Mouse (Mus musculus) stomach, postnatal 0 days (tissue): Measurements from ENCODE around the gene Cenpp. TPM values are rescaled to one million over a fixed set of nuclear protein-coding genes. Genes with fewer than 3 reads are reported as not detected.
A peak's percentile ranks its signal among the peaks of the same experiment; 100 is the strongest.

ENCODE experiments used
- ATAC-seq: fragments of 200-750 bp; cut with Nextera tagmentation; 2 replicates; pipeline ENCODE4 v1.8.0; 2017; ENCODE audit not compliant: low FRiP score, low TSS enrichment
- DNase-seq: peaks from one replicate; pipeline ENCODE4 v3.0.0-alpha.2; 2016; ENCODE audit warnings: low spot score
- H3K27ac ChIP-seq: fragments of 300-500 bp; sonication (generic); replicated peaks from 2 replicates; pipeline ENCODE4 v1.5.1; 2014; ENCODE audit warnings: mild to moderate bottlenecking, control low read depth
- H3K27me3 ChIP-seq: fragments of 300-500 bp; sonication (generic); 2 replicates; pipeline ENCODE4 v1.6.1; 2014; ENCODE audit warnings: low read length; ENCODE audit not compliant: control insufficient read depth, insufficient read depth
- H3K36me3 ChIP-seq: fragments of 300-500 bp; sonication (generic); 2 replicates; pipeline ENCODE4 v1.6.1; 2014; ENCODE audit warnings: low read length, mixed read lengths; ENCODE audit not compliant: control insufficient read depth, insufficient read depth
- H3K4me1 ChIP-seq: fragments of 300-500 bp; sonication (generic); replicated peaks from 2 replicates; pipeline ENCODE4 v1.6.1; 2014; ENCODE audit warnings: antibody characterized with exemption; ENCODE audit not compliant: control insufficient read depth, insufficient read depth
- H3K4me2 ChIP-seq: fragments of 300-500 bp; sonication (generic); replicated peaks from 2 replicates; pipeline ENCODE4 v1.6.1; 2014; ENCODE audit warnings: low read depth, mild to moderate bottlenecking, control low read depth, moderate library complexity
- H3K4me3 ChIP-seq: fragments of 300-500 bp; sonication (generic); 2 replicates; pipeline ENCODE4 v1.5.1; 2014; ENCODE audit warnings: low read depth, low read length, control low read depth
- H3K9ac ChIP-seq: fragments of 300-500 bp; sonication (generic); 2 replicates; pipeline ENCODE4 v1.6.1; 2014; ENCODE audit warnings: mild to moderate bottlenecking, low read length, control low read depth, mixed read lengths
- H3K9me3 ChIP-seq: fragments of 300-500 bp; sonication (generic); 2 replicates; pipeline ENCODE4 v1.6.1; 2016; ENCODE audit warnings: low read length; ENCODE audit not compliant: control insufficient read depth
- CTCF ChIP-seq: IDR thresholded peaks from 2 replicates; pipeline ENCODE4 v1.5.1; 2016; ENCODE audit warnings: antibody characterized with exemption, low read depth, mild to moderate bottlenecking, moderate library complexity
- EP300 ChIP-seq: optimal IDR thresholded peaks from 2 replicates; pipeline ENCODE3; 2016; ENCODE audit warnings: antibody characterized with exemption
- WGBS: fragments of 180-500 bp; shearing (Covaris S2); extraction: QIAGEN DNeasy Blood & Tissue Kit; methylation state at CpG from one replicate; pipeline ENCODE4 v1.1.7; 2014; 5-methylcytosine and 5-hydroxymethylcytosine counted together
- polyA plus RNA-seq: library from polyadenylated mRNA; unstranded; fragments of >200 nt; fragmentation: Nextera tagmentation; extraction: Ambion mirVana; gene quantifications from 2 replicates; pipeline ENCODE4 v1.2.1, GENCODE M21; 2015

Cenpp gene
- polyA plus RNA-seq, 1 experiment from 2014 or later = 12.6 TPM

DNA sequence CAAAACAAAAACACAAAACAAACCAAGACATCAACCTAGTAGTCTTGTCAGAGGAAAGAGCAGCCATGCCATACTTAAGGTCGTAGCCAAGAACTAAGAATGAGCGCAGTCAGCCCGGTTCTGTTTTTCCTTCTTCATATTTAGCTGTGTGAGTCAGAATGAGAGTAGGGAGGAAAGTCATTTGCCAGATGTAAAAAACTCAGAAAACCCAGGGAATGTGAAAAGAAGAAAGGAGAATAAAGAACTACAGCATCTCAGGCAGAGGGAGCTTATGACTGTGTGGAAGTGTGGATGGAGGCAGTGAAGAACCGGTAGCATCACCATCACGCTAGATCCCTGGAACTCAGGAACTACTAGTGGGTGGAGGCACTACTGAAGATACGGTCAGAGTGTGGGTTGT is 66.5 kb downstream of the Cenpp start:
- Histone ChIP-seq H3K27ac (no peak overlapping the region), H3K4me3 (no peak overlapping the region), H3K4me1 (no peaks in the 10 kb centered on the region), H3K27me3 (no peaks in the 10 kb centered on the region), H3K4me2 (no peak overlapping the region), H3K9me3 (no peaks in the 10 kb centered on the region), H3K36me3 (no peaks in the 10 kb centered on the region), H3K9ac (no peak overlapping the region)
- DNase-seq = no peak
- TF ChIP-seq EP300 (no peak), CTCF (no peak)
- WGBS = 78% methylated on average over 6 of the region's 6 CpGs
- no peak for ATAC-seq

DNA sequence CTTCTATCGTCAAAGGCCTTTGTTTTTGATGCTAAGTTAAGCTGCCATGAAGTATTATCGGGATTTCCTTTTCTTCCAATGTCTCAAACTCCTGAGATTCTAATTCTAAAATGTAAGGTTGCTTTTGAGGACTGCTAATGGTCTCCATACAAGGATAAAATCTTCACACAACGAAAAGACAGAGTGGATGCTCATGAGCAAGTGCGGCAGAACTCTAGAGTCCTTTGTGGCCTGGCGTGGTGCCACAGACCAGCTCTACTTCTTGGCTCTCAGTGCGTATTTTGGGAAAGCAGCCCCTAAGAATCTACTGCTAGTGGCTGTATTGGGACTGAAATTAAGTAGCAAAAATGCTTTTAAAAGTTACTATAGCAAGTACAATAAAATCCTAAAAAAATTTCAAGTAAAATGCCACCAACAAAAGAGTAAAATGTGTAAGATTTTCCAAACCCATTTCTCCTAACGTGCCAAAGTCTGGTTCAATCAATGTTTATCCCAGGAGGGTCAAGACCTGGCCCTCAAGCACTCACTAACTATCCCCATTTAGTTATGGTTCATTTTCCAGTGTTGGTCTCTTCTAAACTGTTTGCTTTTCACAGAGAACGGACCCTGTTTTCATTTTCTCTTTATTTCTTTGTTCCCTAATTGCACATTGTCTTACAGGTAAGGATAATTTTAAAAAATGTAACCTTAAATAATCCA is 68.1 kb downstream of the Cenpp start:
- WGBS = 53% methylated on average over 8 of the region's 8 CpGs
- Histone ChIP-seq H3K9ac (no peak overlapping the region), H3K4me2 (no peak overlapping the region), H3K9me3 (no peaks in the 10 kb centered on the region), H3K4me1 (no peaks in the 10 kb centered on the region), H3K27ac (peak overlapping the region; percentile 65), H3K36me3 (no peaks in the 10 kb centered on the region), H3K4me3 (no peak overlapping the region), H3K27me3 (no peaks in the 10 kb centered on the region)
- ATAC-seq (no peak), DNase-seq (no peak)
- TF ChIP-seq EP300 (no peak), CTCF (no peak)

DNA sequence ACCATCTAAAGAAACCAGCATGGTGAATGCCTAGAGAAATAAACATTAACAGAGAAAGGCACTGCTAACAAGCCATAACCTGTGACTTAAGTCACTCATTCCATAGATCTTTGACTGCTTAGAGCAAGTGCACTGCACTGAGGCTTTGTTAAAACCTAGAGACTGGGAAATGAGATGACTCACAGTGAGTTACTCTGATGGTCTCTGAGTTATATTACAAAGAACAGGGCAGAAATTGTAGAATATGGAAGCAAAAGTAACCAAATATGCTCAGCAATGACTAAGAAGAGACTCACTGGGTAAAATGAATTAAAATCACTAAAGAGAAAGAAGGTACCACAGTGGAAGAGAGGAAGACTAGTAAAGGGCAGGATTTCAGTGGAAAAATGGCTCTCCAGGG is 68.7 kb downstream of the Cenpp start:
- no peaks in the 10 kb centered on the region for H3K4me1 ChIP-seq
- no peaks in the 10 kb centered on the region for H3K36me3 ChIP-seq
- no peaks in the 10 kb centered on the region for H3K27me3 ChIP-seq
- no peaks in the 10 kb centered on the region for H3K9me3 ChIP-seq
- no peak overlapping the region for H3K4me2 ChIP-seq
- TF ChIP-seq CTCF (no peak), EP300 (no peak)
- no peak overlapping the region for H3K9ac ChIP-seq
- peak overlapping the region; percentile 65 for H3K27ac ChIP-seq
- no peak for ATAC-seq
- no peak overlapping the region for H3K4me3 ChIP-seq
- DNase-seq = no peak

DNA sequence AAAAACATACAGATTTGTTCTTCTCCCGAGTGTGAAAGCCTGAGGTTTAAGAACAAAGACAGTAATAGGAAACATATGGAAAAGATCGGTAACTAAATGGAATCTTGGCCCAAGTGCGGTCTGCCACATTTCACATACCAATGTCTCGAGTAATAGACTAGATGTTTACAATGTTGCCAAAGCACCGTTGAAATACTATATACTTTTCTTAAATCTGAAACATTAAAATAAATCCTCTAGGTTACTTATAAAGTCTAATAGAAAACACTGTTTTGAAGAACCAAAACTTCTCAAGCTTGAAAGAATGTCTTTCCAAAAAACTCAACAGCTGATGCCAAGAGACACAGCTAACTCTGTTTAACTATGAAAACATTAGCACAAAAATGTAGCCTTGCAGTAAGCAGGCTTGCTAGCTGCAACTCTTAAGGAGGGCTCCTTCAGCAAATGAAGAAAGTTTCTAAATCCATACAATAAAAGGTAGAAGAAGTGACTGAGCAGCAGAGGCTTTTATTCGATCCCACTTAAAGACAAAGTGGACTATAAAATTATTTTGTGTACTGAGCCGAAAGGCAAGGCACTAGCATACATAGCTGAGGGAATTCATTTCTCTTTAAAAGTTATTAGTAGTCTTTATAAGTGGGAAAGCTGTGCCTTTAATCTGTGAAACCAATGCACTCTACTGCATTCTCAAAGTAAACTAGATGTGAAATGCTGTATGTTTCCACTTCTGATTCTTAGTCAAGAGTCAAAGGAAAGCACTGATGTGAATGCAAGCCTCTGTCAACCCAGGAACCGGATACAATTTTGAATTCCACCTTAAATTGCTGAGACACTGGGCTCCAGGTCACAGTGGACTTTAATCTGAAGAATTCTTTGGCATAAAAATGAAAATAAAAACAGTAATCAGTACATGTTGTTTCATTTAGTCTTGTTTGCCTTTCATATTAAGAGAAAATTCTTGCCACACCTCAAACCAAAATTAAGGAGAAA is 70.7 kb downstream of the Cenpp start, which contains the start of gene Omd:
Gene Omd, plus strand, starts transcription at position 922 of the 990 bp plus-strand sequence.
- no peak within 1 kb of the TSS for H3K4me3 ChIP-seq
- DNase-seq (no peak), ATAC-seq (no peak)
- no peaks in the 10 kb centered on the region for H3K36me3 ChIP-seq
- H3K27ac ChIP-seq = peak within 1 kb of the TSS; percentile 80
- H3K4me2 ChIP-seq = peak within 1 kb of the TSS; percentile 15; the same call in 1 of the 2 replicates
- WGBS = 36% methylated on average over 8 of the region's 8 CpGs
- no peaks in the 10 kb centered on the region for H3K27me3 ChIP-seq
- TF ChIP-seq CTCF (no peak), EP300 (no peak)
- H3K4me1 ChIP-seq = no peaks in the 10 kb centered on the region
- H3K9ac ChIP-seq = 0 out of 2 replicates have a peak within 1 kb of the TSS, but pooled peaks have one; percentile 19
- H3K9me3 ChIP-seq = no peaks in the 10 kb centered on the region

DNA sequence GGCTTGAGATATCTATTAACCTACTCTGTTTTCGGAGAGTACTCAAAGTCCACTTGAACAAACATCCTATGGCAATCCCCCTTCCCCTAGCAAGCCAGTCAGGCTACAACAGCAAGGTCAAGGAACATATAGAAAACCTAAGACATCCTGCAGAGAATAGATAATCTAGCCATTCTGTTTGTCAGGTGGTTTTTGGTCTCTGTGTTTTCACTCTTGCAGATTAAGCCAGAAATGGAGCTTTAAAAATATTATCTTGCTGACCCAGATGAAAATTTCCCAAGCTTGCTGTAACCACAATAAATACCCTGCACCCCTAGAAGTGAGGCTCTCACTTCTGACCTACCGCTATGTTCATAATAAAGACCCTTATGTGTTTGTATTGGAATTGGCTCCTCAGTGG is 81.2 kb downstream of the Cenpp start:
- H3K4me3 ChIP-seq = no peak overlapping the region
- no peaks in the 10 kb centered on the region for H3K36me3 ChIP-seq
- no peaks in the 10 kb centered on the region for H3K4me1 ChIP-seq
- no peaks in the 10 kb centered on the region for H3K9me3 ChIP-seq
- H3K27ac ChIP-seq = no peak overlapping the region
- no peak overlapping the region for H3K9ac ChIP-seq
- no peaks in the 10 kb centered on the region for H3K27me3 ChIP-seq
- H3K4me2 ChIP-seq = no peak overlapping the region
- TF ChIP-seq CTCF (no peak), EP300 (no peak)
- ATAC-seq (no peak), DNase-seq (no peak)
- WGBS = 80% methylated on average over 2 of the region's 2 CpGs

DNA sequence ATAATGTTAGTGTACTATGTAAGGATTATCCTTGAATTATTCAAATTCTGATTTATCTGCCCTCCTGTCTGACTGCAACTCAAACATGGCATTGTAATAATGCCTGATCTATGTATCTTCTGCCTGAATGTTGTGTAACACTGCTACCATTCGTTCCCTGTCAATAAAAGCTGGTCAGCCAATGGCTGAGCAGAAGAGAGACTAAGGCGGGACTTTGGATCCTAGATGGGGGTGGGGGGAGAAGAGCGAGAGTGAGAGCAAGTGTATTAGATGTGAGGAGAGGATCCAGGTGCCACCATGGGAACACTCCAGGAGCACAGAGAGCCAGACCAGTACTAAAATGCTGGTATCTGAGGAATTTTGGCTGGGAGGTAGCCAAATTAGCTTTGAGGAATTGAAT is 82.2 kb downstream of the Cenpp start:
- Histone ChIP-seq H3K4me3 (no peak overlapping the region), H3K9me3 (no peaks in the 10 kb centered on the region), H3K4me1 (no peaks in the 10 kb centered on the region), H3K36me3 (no peaks in the 10 kb centered on the region), H3K9ac (no peak overlapping the region), H3K4me2 (no peak overlapping the region), H3K27ac (no peak overlapping the region), H3K27me3 (no peaks in the 10 kb centered on the region)
- no peak for TF ChIP-seq CTCF
- WGBS = 64% methylated on average over 3 of the region's 3 CpGs
- ATAC-seq = no peak
- DNase-seq = no peak
